Mouse (Mus musculus): ENCODE data around the gene Arl11. TPM values are rescaled to one million over a fixed set of nuclear protein-coding genes. Genes with fewer than 3 reads are reported as not detected.

Gene Arl11
- polyA plus RNA-seq, 1 experiment from 2014 or later, result 1.5 TPM

- H3K4me3 ChIP-seq (ENCODE audit: low read depth, low read length), result no peak overlapping the region
- TF ChIP-seq CTCF (IDR thresholded peaks at IDR 0.05; ENCODE audit: low read depth), result no peak
- no peaks in the 10 kb centered on the region for H3K36me3 ChIP-seq (ENCODE audit: control insufficient read depth, insufficient read depth)
- H3K27me3 ChIP-seq (replicated peaks; ENCODE audit: control insufficient read depth, insufficient read depth, low read length), result no peaks in the 10 kb centered on the region
- no peak overlapping the region for H3K27ac ChIP-seq (ENCODE audit: low read depth, low read length)
- H3K9ac ChIP-seq (ENCODE audit: low read depth, low read length), result no peak overlapping the region
- no peaks in the 10 kb centered on the region for H3K4me1 ChIP-seq (replicated peaks; ENCODE audit: control insufficient read depth, insufficient read depth, low read length)
- H3K9me3 ChIP-seq (ENCODE audit: control insufficient read depth), result no peaks in the 10 kb centered on the region
- H3K4me2 ChIP-seq (replicated peaks; ENCODE audit: low read depth), result no peak overlapping the region
- WGBS, result 67% methylated on average over 5 of the region's 5 CpGs
- ATAC-seq, result no peak
Observed at GRCm38 (mm10) chr14:61344590-61344989, 35.0 kb downstream of the Arl11 start.

DNA sequence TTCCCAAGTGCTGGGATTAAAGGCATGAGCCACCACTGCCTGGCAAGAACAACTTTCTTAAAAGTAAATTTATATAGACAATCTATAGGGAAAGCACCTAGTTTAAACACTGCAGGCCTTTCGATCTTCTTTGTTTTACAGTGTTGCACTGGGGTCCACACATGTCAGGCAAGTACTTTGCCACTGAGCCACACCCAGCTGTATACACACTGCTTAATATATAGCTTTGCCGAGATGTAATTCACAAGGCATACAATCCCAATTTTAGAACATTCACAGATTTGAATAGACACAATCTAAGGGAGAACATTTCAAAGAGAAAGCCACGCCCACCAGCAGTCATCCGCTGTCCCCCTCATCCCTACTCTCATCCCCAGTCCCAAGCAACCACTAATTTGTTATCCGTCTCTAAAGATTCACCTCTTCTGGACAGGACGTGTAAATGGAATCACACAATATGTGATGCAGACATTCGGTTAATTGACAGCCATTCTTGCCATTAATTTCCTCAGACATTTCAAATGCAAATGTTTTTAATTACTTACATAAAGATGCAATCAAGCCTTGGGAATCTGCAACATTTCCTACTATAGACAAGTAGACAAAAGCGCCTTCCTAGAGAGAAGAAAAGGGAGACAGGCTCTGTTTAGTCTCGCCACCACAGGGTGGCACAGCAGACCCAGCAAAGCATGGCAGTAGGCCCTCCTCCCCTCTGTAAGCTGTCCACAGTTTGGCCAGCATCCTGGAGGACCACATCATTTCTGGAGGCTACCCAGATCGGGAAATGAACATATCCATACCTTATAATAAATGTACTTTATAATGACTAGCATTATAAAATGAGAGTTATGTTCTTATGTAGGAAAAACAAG, 37.5 kb downstream of the Arl11 start:
- Histone ChIP-seq H3K4me3 (ENCODE audit: low read depth, low read length) (no peak overlapping the region), H3K9ac (ENCODE audit: low read depth, low read length) (no peak overlapping the region), H3K4me2 (replicated peaks; ENCODE audit: low read depth) (no peak overlapping the region), H3K27me3 (replicated peaks; ENCODE audit: control insufficient read depth, insufficient read depth, low read length) (no peaks in the 10 kb centered on the region), H3K9me3 (ENCODE audit: control insufficient read depth) (no peaks in the 10 kb centered on the region), H3K4me1 (replicated peaks; ENCODE audit: control insufficient read depth, insufficient read depth, low read length) (no peaks in the 10 kb centered on the region), H3K36me3 (ENCODE audit: control insufficient read depth, insufficient read depth) (no peaks in the 10 kb centered on the region), H3K27ac (ENCODE audit: low read depth, low read length) (no peak overlapping the region)
- 85% methylated on average over 10 of the region's 10 CpGs for WGBS
- no peak for ATAC-seq
- peak; percentile 59 for TF ChIP-seq CTCF (IDR thresholded peaks at IDR 0.05; ENCODE audit: low read depth)

- H3K9ac ChIP-seq (ENCODE audit: low read depth, low read length), result no peak overlapping the region
- no peaks in the 10 kb centered on the region for H3K27me3 ChIP-seq (replicated peaks; ENCODE audit: control insufficient read depth, insufficient read depth, low read length)
- H3K9me3 ChIP-seq (ENCODE audit: control insufficient read depth), result no peaks in the 10 kb centered on the region
- TF ChIP-seq CTCF (IDR thresholded peaks at IDR 0.05; ENCODE audit: low read depth), result no peak
- no peaks in the 10 kb centered on the region for H3K36me3 ChIP-seq (ENCODE audit: control insufficient read depth, insufficient read depth)
- no peak for ATAC-seq
- no peak overlapping the region for H3K4me3 ChIP-seq (ENCODE audit: low read depth, low read length)
- H3K4me2 ChIP-seq (replicated peaks; ENCODE audit: low read depth), result no peak overlapping the region
- WGBS, result 90% methylated on average over 4 of the region's 4 CpGs
- no peaks in the 10 kb centered on the region for H3K4me1 ChIP-seq (replicated peaks; ENCODE audit: control insufficient read depth, insufficient read depth, low read length)
- no peak overlapping the region for H3K27ac ChIP-seq (ENCODE audit: low read depth, low read length)
Observed at GRCm38 (mm10) chr14:61349876-61350275, 40.3 kb downstream of the Arl11 start.

DNA sequence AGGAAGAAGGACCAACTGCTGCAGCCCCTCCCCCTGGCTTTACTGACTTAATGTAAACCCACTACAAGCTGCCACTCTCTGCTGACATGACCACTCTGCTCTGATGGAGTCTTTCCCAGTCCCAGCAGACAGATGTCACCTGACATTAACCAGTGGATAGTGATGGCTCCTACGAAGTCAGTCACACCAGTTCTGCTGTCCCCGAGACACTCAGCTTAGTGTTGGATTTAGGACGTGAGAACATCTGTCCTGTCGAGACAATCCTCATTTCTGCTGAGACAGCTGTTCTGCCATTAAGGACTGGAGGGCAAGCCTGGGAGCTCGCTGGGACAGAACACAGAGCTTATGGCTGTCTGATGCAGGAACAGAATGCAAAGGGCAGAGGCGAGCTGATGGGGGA, 41.3 kb downstream of the Arl11 start:
- WGBS, result 66% methylated on average over 6 of the region's 6 CpGs

DNA sequence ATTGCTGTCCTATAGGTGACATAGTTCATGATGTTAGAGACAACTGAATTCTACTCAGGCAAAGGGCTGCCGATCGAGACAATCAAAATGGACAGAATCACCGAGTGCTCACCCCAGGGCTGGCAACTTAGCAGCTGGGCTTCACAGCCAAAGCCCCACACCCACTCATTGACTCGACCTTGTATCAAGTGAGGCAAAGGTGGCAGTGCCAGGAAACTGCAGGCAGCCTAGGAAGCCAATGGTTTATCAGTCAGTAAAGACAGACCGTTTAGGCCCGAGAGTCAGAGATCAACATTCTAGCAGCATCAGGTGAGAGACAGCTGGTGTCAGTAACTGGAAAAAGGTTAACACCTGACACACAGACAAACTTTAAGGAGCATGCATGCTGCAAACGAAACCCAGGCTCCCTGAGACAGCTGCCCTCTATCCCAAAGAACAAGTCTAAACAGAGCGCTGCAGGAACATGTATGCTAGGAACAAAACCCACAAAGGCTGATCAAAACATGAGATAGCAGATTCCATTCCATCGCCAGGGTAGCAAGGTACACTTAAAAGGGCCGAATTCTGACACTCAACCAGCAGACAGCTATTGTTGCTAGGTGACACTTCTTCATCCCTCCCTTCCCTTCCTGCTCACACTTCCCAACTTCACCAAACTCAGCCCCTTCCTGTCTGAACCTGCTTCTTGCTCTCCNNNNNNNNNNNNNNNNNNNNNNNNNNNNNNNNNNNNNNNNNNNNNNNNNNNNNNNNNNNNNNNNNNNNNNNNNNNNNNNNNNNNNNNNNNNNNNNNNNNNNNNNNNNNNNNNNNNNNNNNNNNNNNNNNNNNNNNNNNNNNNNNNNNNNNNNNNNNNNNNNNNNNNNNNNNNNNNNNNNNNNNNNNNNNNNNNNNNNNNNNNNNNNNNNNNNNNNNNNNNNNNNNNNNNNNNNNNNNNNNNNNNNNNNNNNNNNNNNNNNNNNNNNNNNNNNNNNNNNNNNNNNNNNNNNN, 45.0 kb downstream of the Arl11 start:
- H3K4me2 ChIP-seq (replicated peaks; ENCODE audit: low read depth), result no peak overlapping the region
- H3K36me3 ChIP-seq (ENCODE audit: control insufficient read depth, insufficient read depth), result no peaks in the 10 kb centered on the region
- no peak for TF ChIP-seq CTCF (IDR thresholded peaks at IDR 0.05; ENCODE audit: low read depth)
- H3K27ac ChIP-seq (ENCODE audit: low read depth, low read length), result no peak overlapping the region
- H3K27me3 ChIP-seq (replicated peaks; ENCODE audit: control insufficient read depth, insufficient read depth, low read length), result no peaks in the 10 kb centered on the region
- no peak overlapping the region for H3K9ac ChIP-seq (ENCODE audit: low read depth, low read length)
- no peaks in the 10 kb centered on the region for H3K9me3 ChIP-seq (ENCODE audit: control insufficient read depth)
- 61% methylated on average over 10 of the region's 10 CpGs for WGBS
- no peaks in the 10 kb centered on the region for H3K4me1 ChIP-seq (replicated peaks; ENCODE audit: control insufficient read depth, insufficient read depth, low read length)
- no peak overlapping the region for H3K4me3 ChIP-seq (ENCODE audit: low read depth, low read length)
- ATAC-seq, result no peak

More for the DNA sequence above, 41.3 kb downstream of the Arl11 start:
- Histone ChIP-seq H3K27ac (ENCODE audit: low read depth, low read length) (no peak overlapping the region), H3K4me3 (ENCODE audit: low read depth, low read length) (no peak overlapping the region), H3K27me3 (replicated peaks; ENCODE audit: control insufficient read depth, insufficient read depth, low read length) (no peaks in the 10 kb centered on the region), H3K4me2 (replicated peaks; ENCODE audit: low read depth) (no peak overlapping the region), H3K4me1 (replicated peaks; ENCODE audit: control insufficient read depth, insufficient read depth, low read length) (no peaks in the 10 kb centered on the region), H3K9ac (ENCODE audit: low read depth, low read length) (no peak overlapping the region), H3K9me3 (ENCODE audit: control insufficient read depth) (no peaks in the 10 kb centered on the region), H3K36me3 (ENCODE audit: control insufficient read depth, insufficient read depth) (no peaks in the 10 kb centered on the region)
- TF ChIP-seq CTCF (IDR thresholded peaks at IDR 0.05; ENCODE audit: low read depth), result no peak
- no peak for ATAC-seq
